Mouse (Mus musculus) forebrain, embryonic 15.5 days (tissue): ENCODE measurements around the gene Tbcd. TPM values are rescaled to one million over a fixed set of nuclear protein-coding genes. Genes with fewer than 3 reads are reported as not detected.
"Not testable (repeated sequence)": the region's sequence is repeated elsewhere in the genome, so short reads cannot be mapped to it uniquely, and the experiment has no call there.

Source experiments
- ATAC-seq: fragments of 200-750 bp; cut with Nextera tagmentation; replicated peaks from 2 replicates; pipeline ENCODE4 v1.8.0; 2017; ENCODE audit warnings: mild to moderate bottlenecking, moderate TSS enrichment, moderate library complexity
- H3K27ac ChIP-seq: fragments of 300-500 bp; sonication (generic); replicated peaks from 2 replicates; pipeline ENCODE4 v1.5.1; 2015; ENCODE audit warnings: mild to moderate bottlenecking, inconsistent platforms
- H3K27me3 ChIP-seq: fragments of 300-500 bp; sonication (generic); 2 replicates; pipeline ENCODE4 v1.6.1; 2015; ENCODE audit warnings: inconsistent platforms
- H3K36me3 ChIP-seq: fragments of 300-500 bp; sonication (generic); 2 replicates; pipeline ENCODE4 v1.6.1; 2015; ENCODE audit warnings: mild to moderate bottlenecking, inconsistent platforms
- H3K4me1 ChIP-seq: fragments of 300-500 bp; sonication (generic); 2 replicates; pipeline ENCODE4 v1.6.1; 2015; ENCODE audit warnings: inconsistent platforms
- H3K4me2 ChIP-seq: fragments of 300-500 bp; sonication (generic); replicated peaks from 2 replicates; pipeline ENCODE4 v1.6.1; 2015; ENCODE audit warnings: mild to moderate bottlenecking, inconsistent platforms
- H3K4me3 ChIP-seq: fragments of 300-500 bp; sonication (generic); 2 replicates; pipeline ENCODE4 v1.5.1; 2015; ENCODE audit warnings: mild to moderate bottlenecking, inconsistent platforms
- H3K9ac ChIP-seq: fragments of 300-500 bp; sonication (generic); replicated peaks from 2 replicates; pipeline ENCODE4 v1.6.1; 2015; ENCODE audit warnings: mild to moderate bottlenecking, inconsistent platforms
- H3K9me3 ChIP-seq: fragments of 300-500 bp; sonication (generic); 2 replicates; pipeline ENCODE4 v1.6.1; 2016; ENCODE audit warnings: inconsistent platforms
- WGBS: fragments of 180-500 bp; shearing (Covaris S2); methylation state at CpG from one replicate; pipeline ENCODE4 v1.1.7; 2015; ENCODE audit warnings: mixed read lengths; 5-methylcytosine and 5-hydroxymethylcytosine counted together
- polyA plus RNA-seq: library from polyadenylated mRNA; unstranded; fragments of >200 nt; fragmentation: Nextera tagmentation; extraction: Ambion mirVana; gene quantifications from 2 replicates; pipeline ENCODE4 v1.2.1, GENCODE M21; 2015

Gene Tbcd
- polyA plus RNA-seq, 1 experiment from 2014 or later: 55.2 TPM

DNA sequence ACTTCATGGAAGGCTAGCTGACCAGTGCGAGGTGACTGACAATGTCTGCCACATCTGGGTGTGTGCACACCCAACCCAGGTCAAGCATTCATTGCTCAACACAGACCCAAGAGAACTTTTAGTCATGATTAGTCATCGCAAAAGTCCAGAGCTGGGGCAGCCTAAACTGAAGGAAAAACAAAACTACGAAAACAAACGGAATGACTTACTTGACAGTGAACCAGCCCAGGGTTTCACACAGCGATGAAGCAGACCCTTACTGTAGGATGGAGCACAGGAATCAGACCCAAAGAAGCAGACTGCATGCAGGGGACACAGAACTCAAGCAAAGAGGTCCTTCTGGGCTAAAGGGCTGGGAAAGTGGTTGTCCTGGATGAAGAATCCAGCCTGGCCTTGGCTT, 200.2 kb downstream of the Tbcd start:
- no peak overlapping the region for H3K9ac ChIP-seq
- H3K4me1 ChIP-seq: no peaks in the 10 kb centered on the region
- H3K27ac ChIP-seq: no peak overlapping the region
- H3K4me3 ChIP-seq: no peak overlapping the region
- 92% methylated on average over 5 of the region's 5 CpGs for WGBS
- H3K9me3 ChIP-seq: no peaks in the 10 kb centered on the region
- ATAC-seq: no peak
- H3K27me3 ChIP-seq: no peaks in the 10 kb centered on the region
- no peaks in the 10 kb centered on the region for H3K36me3 ChIP-seq
- H3K4me2 ChIP-seq: no peak overlapping the region

DNA sequence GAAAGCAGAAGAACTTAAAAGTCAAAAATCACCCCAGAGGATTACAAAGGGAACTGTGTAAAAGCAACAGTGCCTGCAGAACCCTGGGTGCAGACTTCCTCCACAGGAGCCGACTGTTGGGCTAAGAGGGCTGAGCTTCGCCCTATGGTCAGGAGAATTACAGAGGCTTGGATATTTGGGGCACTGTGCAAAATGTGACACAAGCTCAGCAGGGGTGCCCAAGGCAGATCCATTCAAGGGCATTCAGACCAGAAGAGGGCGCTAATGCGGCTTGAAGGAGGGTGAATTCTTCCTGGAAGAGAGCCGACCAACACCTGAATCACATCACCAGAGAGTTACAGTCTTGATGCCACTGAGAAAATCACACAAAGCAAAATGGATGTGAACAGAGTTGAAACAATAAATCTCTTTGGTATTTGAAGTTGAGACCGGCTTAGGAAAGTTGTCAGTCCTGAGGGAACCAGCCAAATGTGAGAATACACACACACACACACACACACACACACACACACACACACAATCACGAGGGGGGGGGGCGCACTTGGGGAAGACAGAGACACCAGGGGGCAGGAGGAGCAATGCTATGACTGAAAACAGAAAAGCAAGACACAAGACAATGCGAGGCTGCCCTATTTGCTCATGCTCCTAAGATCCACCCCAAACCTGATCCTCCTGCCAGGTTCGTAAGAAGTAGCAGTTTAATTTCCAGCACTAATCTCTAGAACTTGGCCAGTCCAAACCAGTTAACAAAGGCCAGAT, 201.0 kb downstream of the Tbcd start:
- Histone ChIP-seq H3K9ac (no peak overlapping the region), H3K27me3 (no peaks in the 10 kb centered on the region), H3K27ac (no peak overlapping the region), H3K4me2 (no peak overlapping the region), H3K36me3 (no peaks in the 10 kb centered on the region), H3K4me3 (no peak overlapping the region), H3K4me1 (no peaks in the 10 kb centered on the region), H3K9me3 (no peaks in the 10 kb centered on the region)
- no peak for ATAC-seq
- WGBS: 59% methylated on average over 9 of the region's 10 CpGs

DNA sequence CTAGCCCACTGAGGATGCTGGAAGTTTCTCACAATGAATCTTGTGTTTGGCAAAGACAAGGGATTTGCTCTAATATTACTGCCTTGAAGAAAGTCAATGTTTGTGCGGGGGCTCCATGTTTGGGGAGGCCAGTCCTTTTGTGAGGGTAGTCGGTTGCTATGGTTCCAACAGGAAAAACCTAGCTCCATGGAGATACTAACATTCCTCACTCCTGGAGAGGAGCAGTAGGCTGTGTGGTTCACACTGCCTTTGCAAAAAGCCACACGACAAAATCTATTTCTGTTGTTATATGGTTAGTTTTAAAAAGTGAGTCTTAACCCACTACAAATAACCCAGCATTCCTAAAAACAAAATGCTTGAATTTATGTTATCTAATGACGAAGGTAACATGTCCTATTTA, 201.9 kb downstream of the Tbcd start:
- H3K4me2 ChIP-seq: no peak overlapping the region
- no peaks in the 10 kb centered on the region for H3K27me3 ChIP-seq
- H3K36me3 ChIP-seq: no peaks in the 10 kb centered on the region
- no peaks in the 10 kb centered on the region for H3K4me1 ChIP-seq
- H3K4me3 ChIP-seq: no peak overlapping the region
- no peaks in the 10 kb centered on the region for H3K9me3 ChIP-seq
- no peak for ATAC-seq
- no peak overlapping the region for H3K27ac ChIP-seq
- WGBS: 86% methylated on average over 4 of the region's 4 CpGs
- no peak overlapping the region for H3K9ac ChIP-seq

DNA sequence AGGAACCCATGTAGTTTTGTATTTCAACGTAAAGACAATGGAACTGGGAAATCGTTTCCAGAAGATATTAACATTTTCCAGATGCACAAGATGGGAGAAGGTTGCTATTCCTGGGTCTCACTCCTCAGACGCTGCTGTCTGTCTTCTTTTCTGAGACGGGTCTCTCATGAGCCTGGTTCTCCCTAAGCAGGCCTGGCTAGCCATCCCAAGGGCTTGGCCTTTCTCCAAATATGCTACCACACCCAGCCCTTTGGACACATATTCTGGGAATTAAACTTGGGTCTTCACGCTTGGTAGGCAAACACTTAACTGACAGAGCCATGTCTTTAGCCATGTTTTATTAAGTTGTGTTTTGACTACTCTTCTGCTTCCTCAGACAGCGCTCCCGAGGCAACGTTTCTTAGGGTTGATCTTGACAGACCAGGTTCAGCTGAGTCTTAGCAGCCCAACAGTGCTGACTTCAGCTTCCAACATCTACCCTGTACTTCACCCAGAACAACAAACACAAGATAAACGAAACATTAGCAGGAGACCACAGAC, 202.7 kb downstream of the Tbcd start:
- no peaks in the 10 kb centered on the region for H3K27me3 ChIP-seq
- no peak for ATAC-seq
- H3K27ac ChIP-seq: no peak overlapping the region
- no peaks in the 10 kb centered on the region for H3K36me3 ChIP-seq
- H3K9ac ChIP-seq: no peak overlapping the region
- no peak overlapping the region for H3K4me2 ChIP-seq
- WGBS: 84% methylated on average over 9 of the region's 9 CpGs
- no peaks in the 10 kb centered on the region for H3K9me3 ChIP-seq
- no peaks in the 10 kb centered on the region for H3K4me1 ChIP-seq
- H3K4me3 ChIP-seq: no peak overlapping the region

DNA sequence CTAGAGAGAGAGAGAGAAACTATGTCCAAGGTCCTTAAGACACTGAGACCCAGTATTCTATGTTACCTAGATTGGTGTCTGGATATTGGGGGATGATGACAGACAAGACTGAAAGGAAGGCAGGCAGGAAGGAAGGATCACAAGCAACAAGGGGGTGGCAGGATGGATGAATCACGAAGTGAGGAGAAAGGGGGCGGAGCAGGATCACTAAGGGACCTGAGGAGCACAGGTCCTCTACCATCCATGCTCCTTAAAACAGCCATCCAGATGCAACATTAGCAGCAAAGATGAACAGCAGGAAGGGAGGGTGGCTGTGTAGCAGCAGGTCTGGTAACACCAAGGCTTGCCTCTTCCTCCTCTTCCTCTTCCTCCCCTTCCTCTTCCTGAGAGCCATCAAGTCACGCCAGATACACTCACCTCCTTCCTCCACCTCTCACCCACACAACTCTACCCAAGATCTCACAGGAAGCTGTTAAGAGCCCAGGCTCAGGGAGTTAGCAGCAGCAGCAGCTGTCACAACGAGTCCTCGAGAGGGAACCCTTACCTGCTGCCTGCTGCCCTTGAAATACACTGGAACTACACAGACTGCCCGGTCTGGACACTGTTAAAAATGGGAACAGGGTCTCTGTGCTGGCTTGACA, 203.5 kb downstream of the Tbcd start:
- Histone ChIP-seq H3K4me3 (no peak overlapping the region), H3K4me2 (no peak overlapping the region), H3K4me1 (no peaks in the 10 kb centered on the region), H3K36me3 (no peaks in the 10 kb centered on the region), H3K9me3 (no peaks in the 10 kb centered on the region), H3K27ac (no peak overlapping the region), H3K27me3 (no peaks in the 10 kb centered on the region), H3K9ac (no peak overlapping the region)
- WGBS: 86% methylated on average over 6 of the region's 6 CpGs
- no peak for ATAC-seq

DNA sequence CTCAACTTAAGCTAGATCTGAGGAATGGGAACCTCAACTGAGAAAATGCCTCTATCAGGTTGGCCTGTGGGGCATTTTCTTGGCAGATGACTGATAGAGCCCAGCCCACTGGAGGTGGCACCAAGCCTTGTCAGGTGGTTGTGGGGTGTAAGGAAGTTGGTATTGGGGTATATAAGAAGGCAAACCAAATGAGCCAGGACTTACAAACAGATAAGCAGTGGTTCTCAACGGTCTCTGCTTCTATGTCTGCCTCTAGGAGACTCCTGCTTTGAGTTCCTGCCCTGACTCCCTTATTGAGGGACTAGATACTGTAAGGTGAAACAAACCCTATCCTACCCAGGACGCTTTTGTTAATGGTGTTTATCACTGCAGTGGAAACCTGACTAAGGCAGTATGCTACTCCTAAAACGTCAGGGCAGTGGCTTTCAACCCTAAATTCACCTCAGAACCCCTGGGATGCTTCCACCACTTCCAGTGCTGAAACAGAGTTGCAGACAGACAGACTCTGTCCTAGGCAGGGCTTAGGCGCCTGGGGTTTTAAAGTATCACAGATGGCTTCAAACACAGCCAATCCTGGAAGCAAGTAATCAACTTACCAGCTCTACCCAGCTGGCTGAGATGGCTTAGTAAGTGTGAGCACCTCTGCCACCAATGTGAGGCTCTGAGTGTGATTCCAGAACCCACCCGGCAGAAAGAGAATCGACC, 204.2 kb downstream of the Tbcd start:
- H3K4me3 ChIP-seq: no peak overlapping the region
- no peak overlapping the region for H3K9ac ChIP-seq
- no peak overlapping the region for H3K4me2 ChIP-seq
- no peak overlapping the region for H3K27ac ChIP-seq
- 85% methylated on average over 6 of the region's 6 CpGs for WGBS
- H3K4me1 ChIP-seq: no peaks in the 10 kb centered on the region
- no peaks in the 10 kb centered on the region for H3K9me3 ChIP-seq
- H3K36me3 ChIP-seq: no peaks in the 10 kb centered on the region
- ATAC-seq: no peak
- no peaks in the 10 kb centered on the region for H3K27me3 ChIP-seq

DNA sequence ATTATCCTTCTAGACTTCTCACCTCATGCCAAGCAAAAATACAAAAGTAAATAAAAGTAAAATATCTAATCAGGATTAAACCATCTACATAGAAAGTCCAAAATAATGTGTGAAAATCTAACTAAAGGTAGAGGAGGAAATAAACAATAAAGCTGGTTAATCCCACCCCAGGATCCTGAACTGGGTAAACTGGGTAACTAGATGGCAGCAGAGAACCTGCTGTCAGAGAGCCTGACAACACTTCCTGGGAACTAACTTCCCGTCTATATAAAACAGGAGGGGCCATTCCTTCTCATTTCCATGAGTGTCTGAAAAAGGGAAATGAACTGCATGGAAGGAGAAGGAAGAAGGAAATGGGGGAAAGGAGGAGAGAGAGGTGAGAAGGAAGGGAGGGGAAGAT, 206.4 kb downstream of the Tbcd start:
- 59% methylated on average over 1 of the region's 1 CpGs for WGBS
- Histone ChIP-seq H3K36me3 (no peaks in the 10 kb centered on the region), H3K4me2 (no peak overlapping the region), H3K4me1 (no peaks in the 10 kb centered on the region), H3K27me3 (no peaks in the 10 kb centered on the region), H3K9me3 (no peaks in the 10 kb centered on the region), H3K4me3 (no peak overlapping the region), H3K9ac (no peak overlapping the region), H3K27ac (no peak overlapping the region)
- ATAC-seq: no peak

DNA sequence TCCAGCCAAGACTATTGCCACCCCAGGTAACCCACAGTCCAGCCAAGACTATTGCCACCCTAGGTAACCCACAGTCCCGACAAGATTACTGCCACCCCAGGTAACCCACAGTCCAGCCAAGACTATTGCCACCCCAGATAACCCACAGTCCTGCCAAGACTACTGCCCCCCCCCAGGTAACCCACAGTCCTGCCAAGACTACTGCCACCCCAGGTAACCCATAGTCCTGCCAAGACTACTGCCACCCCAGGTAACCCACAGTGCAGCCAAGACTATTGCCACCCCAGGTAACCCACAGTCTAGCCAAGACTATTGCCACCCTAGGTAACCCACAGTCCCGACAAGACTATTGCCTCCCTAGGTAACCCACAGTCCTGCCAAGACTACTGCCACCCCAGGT, 208.9 kb downstream of the Tbcd start:
- H3K36me3 ChIP-seq, H3K9ac ChIP-seq, H3K27ac ChIP-seq, H3K9me3 ChIP-seq, H3K4me2 ChIP-seq, H3K4me1 ChIP-seq, H3K4me3 ChIP-seq, ATAC-seq, H3K27me3 ChIP-seq: not testable (repeated sequence)
- 96% methylated on average over 2 of the region's 2 CpGs for whole genome bisulfite sequencing

DNA sequence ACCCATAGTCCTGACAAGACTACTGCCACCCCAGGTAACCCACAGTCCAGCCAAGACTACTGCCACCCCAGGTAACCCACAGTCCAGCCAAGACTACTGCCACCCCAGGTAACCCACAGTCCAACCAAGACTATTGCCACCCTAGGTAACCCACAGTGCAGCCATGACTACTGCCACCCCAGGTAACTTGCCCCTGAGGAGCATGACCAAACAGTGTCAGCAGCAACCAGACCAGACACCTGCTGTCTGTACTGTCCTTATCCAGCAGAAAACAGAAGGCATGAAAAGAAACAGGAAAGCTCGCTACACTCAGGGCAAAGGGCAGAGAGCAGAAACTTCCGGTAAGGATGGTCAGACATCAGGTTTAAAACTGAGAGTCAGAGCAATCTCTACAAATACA, 209.4 kb downstream of the Tbcd start:
- H3K4me2 ChIP-seq: no peak overlapping the region
- no peak overlapping the region for H3K4me3 ChIP-seq
- WGBS: 91% methylated on average over 2 of the region's 2 CpGs
- H3K27ac ChIP-seq: no peak overlapping the region
- no peaks in the 10 kb centered on the region for H3K36me3 ChIP-seq
- H3K4me1 ChIP-seq: no peaks in the 10 kb centered on the region
- H3K27me3 ChIP-seq: no peaks in the 10 kb centered on the region
- H3K9me3 ChIP-seq: no peaks in the 10 kb centered on the region
- H3K9ac ChIP-seq: no peak overlapping the region
- no peak for ATAC-seq

Other genes with a start within 250 kb of the Tbcd start
- 14.3 and 17.1 TPM in 2 replicates for gene Hexdc, start 247.5 kb upstream of the Tbcd start, polyA plus RNA-seq
- gene Ogfod3, start 247.2 kb upstream of the Tbcd start, polyA plus RNA-seq: 14.4 and 16.7 TPM in 2 replicates
- gene Cybc1, start 222.6 kb upstream of the Tbcd start, polyA plus RNA-seq: 40.4 and 44.3 TPM in 2 replicates
- 86.4 and 106 TPM in 2 replicates for gene Narf, start 214.7 kb upstream of the Tbcd start, polyA plus RNA-seq
- gene Foxk2, start 192.0 kb upstream of the Tbcd start, polyA plus RNA-seq: 14.2 and 14.6 TPM in 2 replicates
- gene Wdr45b, start 97.5 kb upstream of the Tbcd start, polyA plus RNA-seq: 86.2 and 87.0 TPM in 2 replicates
- gene Rab40b, start 63.7 kb upstream of the Tbcd start, polyA plus RNA-seq: 6.7 and 7.8 TPM in 2 replicates
- 9.0 and 11.1 TPM in 2 replicates for gene Fn3krp, start 30.5 kb upstream of the Tbcd start, polyA plus RNA-seq
- 3.0 and 4.1 TPM in 2 replicates for gene Fn3k, start 17.0 kb upstream of the Tbcd start, polyA plus RNA-seq
- 0.41 and 0.45 TPM in 2 replicates for gene Zfp750, start 67.4 kb downstream of the Tbcd start, polyA plus RNA-seq
- gene B3gntl1, start 221.2 kb downstream of the Tbcd start, polyA plus RNA-seq: 6.5 and 7.0 TPM in 2 replicates
- gene Metrnl, start 249.6 kb downstream of the Tbcd start, polyA plus RNA-seq: 3.8 and 4.2 TPM in 2 replicates